Mouse (Mus musculus) liver, embryonic 16.5 days (tissue): ENCODE measurements around the gene Orm3. TPM values are rescaled to one million over a fixed set of nuclear protein-coding genes. Genes with fewer than 3 reads are reported as not detected.

Experiments
- ATAC-seq: fragments of 200-750 bp; cut with Nextera tagmentation; 2 replicates; pipeline ENCODE4 v1.8.0; 2017; ENCODE audit warnings: low read depth, mild to moderate bottlenecking, moderate number of reproducible peaks, moderate library complexity
- H3K27ac ChIP-seq: fragments of 300-500 bp; sonication (generic); 2 replicates; pipeline ENCODE4 v1.5.1; 2014; ENCODE audit warnings: mild to moderate bottlenecking, low read length
- H3K27me3 ChIP-seq: fragments of 300-500 bp; sonication (generic); 2 replicates; pipeline ENCODE4 v1.6.1; 2014; ENCODE audit warnings: low read depth, low read length, mixed read lengths; ENCODE audit not compliant: control insufficient read depth, insufficient read depth
- H3K36me3 ChIP-seq: fragments of 300-500 bp; sonication (generic); 2 replicates; pipeline ENCODE4 v1.6.1; 2014; ENCODE audit warnings: mild to moderate bottlenecking; ENCODE audit not compliant: control insufficient read depth, insufficient read depth
- H3K4me1 ChIP-seq: fragments of 300-500 bp; sonication (generic); 2 replicates; pipeline ENCODE4 v1.6.1; 2014; ENCODE audit warnings: low read depth, low read length, mixed read lengths; ENCODE audit not compliant: control insufficient read depth
- H3K4me2 ChIP-seq: fragments of 300-500 bp; sonication (generic); 2 replicates; pipeline ENCODE4 v1.6.1; 2014; ENCODE audit warnings: low read depth, low read length, mixed read lengths
- H3K4me3 ChIP-seq: fragments of 300-500 bp; sonication (generic); 2 replicates; pipeline ENCODE4 v1.5.1; 2014; ENCODE audit warnings: low read depth, mild to moderate bottlenecking, low read length
- H3K9ac ChIP-seq: fragments of 300-500 bp; sonication (generic); 2 replicates; pipeline ENCODE4 v1.6.1; 2014; ENCODE audit warnings: low read depth, low read length
- H3K9me3 ChIP-seq: fragments of 300-500 bp; sonication (generic); replicated peaks from 2 replicates; pipeline ENCODE4 v1.6.1; 2016; ENCODE audit warnings: low read length; ENCODE audit not compliant: control insufficient read depth
- WGBS: fragments of 180-500 bp; shearing (Covaris S2); extraction: QIAGEN DNeasy Blood & Tissue Kit; methylation state at CpG from one replicate; pipeline ENCODE4 v1.1.7; 2014; ENCODE audit not compliant: insufficient replicate concordance; 5-methylcytosine and 5-hydroxymethylcytosine counted together
- polyA plus RNA-seq: library from polyadenylated mRNA; unstranded; fragments of >200 nt; fragmentation: Nextera tagmentation; extraction: Ambion mirVana; gene quantifications from 2 replicates; pipeline ENCODE4 v1.2.1, GENCODE M21; 2015

Gene Orm3
- polyA plus RNA-seq, 1 experiment from 2014 or later = not detected

DNA sequence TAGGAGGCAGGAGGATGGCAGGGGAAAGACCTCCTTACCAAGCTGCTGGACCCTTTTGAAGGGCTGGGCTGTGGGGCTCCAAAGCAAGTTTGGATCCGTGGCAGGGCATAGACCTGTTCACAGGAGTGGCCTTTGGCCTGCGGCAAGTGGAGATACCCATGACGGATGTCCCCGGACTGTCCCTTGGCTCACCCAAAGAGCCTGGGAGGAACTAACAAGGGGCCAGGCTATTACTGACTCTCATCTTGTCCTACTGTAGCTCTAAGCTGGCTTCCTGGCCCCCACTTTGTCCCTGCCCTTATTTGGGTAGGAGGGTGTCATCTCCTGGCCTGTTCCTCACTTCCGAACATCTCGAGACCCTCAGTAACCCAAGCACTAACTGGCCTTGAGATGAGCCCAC is 46.6 kb downstream of the Orm3 start:
- H3K9ac ChIP-seq = peak overlapping the region; percentile 46
- H3K4me3 ChIP-seq = peak overlapping the region; percentile 50
- H3K9me3 ChIP-seq = no peaks in the 10 kb centered on the region
- ATAC-seq = no peak
- WGBS = 47% methylated on average over 6 of the region's 6 CpGs
- peak overlapping the region; percentile 65 for H3K27ac ChIP-seq
- H3K36me3 ChIP-seq = no peaks in the 10 kb centered on the region
- peak overlapping the region; percentile 2 for H3K4me2 ChIP-seq
- peaks cover 50% of the 10 kb centered on the region for H3K4me1 ChIP-seq
- no peaks in the 10 kb centered on the region for H3K27me3 ChIP-seq

DNA sequence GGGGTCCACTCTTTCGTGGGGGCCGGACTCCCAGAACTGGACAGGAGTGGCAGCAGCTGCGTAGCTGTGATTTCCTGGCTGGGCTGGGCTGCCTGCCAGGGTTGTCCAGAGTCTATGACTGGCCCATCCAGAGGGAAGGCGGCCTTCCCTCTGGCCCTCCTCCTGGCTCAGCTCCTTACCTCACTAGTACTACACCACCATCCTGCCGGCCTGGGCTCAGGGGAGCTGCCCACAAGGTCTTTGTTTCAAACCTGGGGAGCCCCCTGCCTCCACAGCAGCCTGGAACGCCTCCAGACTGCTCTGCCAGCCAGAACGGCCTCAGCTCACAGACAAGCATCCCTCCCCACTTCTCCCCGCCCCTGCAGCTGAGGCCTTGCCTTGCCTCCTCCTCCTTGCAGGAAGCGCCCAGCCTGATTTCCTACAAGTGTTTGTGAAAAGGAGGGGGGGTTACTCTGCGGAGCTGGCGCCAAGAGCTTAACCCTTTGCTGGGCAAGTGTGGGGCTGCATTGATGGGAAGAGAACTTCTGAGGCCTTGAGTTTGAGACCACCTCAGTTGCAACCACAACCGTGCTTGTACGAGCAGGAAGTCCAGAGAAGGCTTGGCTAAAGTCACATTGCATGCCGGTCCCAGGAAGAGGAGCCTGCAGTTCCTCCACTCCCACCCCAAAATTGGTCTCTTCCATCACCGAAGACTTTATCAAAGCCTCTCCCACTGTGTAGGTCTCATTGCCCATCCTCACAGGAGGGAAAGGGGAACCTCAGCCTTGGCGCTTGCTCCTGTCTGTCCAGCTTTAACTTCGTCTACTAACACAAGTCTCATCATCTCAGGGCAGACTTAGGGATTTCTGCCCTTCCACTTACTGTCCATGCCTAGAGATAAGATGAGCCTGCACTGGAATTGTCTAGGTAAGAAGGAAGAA is 47.3 kb downstream of the Orm3 start, which contains the start of gene Akna:
Akna (minus strand) TSS at position 315 of the 920 bp plus-strand sequence.
- Histone ChIP-seq H3K36me3 (no peaks in the 10 kb centered on the region), H3K27ac (peak within 1 kb of the TSS; percentile 65), H3K27me3 (no peaks in the 10 kb centered on the region), H3K4me2 (peak within 1 kb of the TSS; percentile 13), H3K4me3 (peak within 1 kb of the TSS; percentile 50), H3K9me3 (no peaks in the 10 kb centered on the region), H3K9ac (peak within 1 kb of the TSS; percentile 46), H3K4me1 (peaks cover 51% of the 10 kb centered on the region)
- WGBS = 11% methylated on average over 17 of the region's 17 CpGs
- peak; percentile 31 for ATAC-seq

DNA sequence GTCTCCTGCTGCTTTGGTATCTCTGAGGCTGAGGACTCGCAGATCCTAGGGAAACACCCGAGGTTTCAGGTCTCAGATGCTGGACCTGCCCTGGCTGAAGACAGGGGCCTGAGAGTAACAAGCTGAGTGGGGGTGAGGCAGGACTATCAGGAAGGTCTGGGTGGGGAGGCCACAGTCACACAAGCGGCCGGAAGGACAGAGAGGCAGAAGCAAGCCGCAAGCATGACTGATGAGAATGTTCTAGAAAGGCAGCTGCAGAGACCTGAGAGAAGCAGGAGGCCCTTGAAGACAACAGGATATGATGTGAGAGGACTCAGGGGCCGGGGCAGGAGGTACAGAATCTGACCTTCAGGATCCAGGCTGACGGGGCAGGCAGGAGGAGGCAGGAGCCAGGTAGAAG is 48.2 kb downstream of the Orm3 start:
- Histone ChIP-seq H3K9me3 (no peaks in the 10 kb centered on the region), H3K4me1 (peaks cover 54% of the 10 kb centered on the region), H3K27ac (peak overlapping the region; percentile 65)

DNA sequence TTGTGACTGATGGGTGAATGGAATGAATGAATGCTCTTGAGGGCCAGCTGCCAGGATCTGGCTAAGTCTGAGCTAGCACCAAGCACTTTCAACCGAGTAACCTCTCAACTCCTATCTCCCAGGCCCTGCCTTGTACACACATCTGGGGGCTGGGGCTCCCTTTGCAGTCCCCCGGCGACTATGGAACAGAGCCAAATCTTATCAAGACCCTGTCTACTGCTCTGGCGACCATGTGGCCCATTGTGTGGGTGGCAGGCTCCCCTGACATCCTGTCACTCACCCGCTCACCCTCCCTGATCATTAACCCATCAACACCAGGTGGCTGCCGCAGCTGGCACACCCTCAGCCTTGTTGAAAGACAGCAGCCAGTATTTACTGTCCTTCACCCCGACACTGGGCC is 49.1 kb downstream of the Orm3 start:
- Histone ChIP-seq H3K27me3 (peaks cover 6% of the 10 kb centered on the region; the same call in 1 of the 2 replicates), H3K9ac (no peak overlapping the region), H3K4me2 (no peak overlapping the region), H3K9me3 (no peaks in the 10 kb centered on the region), H3K27ac (no peak overlapping the region; the same call in 1 of the 2 replicates), H3K4me1 (peaks cover 57% of the 10 kb centered on the region), H3K4me3 (no peak overlapping the region), H3K36me3 (no peaks in the 10 kb centered on the region)
- 9% methylated on average over 7 of the region's 7 CpGs for WGBS
- ATAC-seq = peak; percentile 14; the same call in 1 of the 2 replicates

More for the DNA sequence above, 48.2 kb downstream of the Orm3 start:
- H3K9ac ChIP-seq = peak overlapping the region; percentile 30; the same call in 1 of the 2 replicates
- H3K36me3 ChIP-seq = no peaks in the 10 kb centered on the region
- no peak overlapping the region for H3K4me3 ChIP-seq
- H3K4me2 ChIP-seq = 0 out of 2 replicates have a peak overlapping the region, but pooled peaks have one; percentile 13
- H3K27me3 ChIP-seq = peaks cover 2% of the 10 kb centered on the region; the same call in 1 of the 2 replicates
- 34% methylated on average over 7 of the region's 7 CpGs for whole genome bisulfite sequencing
- no peak for ATAC-seq

DNA sequence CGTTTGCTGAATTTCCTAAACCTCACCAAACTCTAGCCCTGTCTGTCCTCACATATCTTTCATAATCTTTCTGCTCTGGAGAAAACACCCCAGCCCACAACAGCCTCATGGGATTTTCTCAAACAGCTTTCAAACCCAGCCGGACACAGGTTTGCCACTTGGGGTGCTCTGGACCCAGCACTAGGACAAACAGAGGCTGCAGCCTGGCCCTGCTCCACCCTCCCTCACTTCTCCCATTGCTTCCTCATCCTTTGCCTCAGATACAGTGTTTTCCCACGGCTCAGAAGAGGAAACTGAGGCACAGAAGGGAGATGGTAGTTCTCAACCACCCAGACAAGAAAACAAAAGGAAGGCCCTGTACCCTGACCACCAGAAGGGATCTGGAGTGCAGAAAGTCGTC is 49.7 kb downstream of the Orm3 start:
- Histone ChIP-seq H3K4me1 (peaks cover 64% of the 10 kb centered on the region), H3K27me3 (peaks cover 6% of the 10 kb centered on the region; the same call in 1 of the 2 replicates), H3K9ac (no peak overlapping the region), H3K36me3 (no peaks in the 10 kb centered on the region), H3K27ac (no peak overlapping the region), H3K4me3 (no peak overlapping the region), H3K4me2 (no peak overlapping the region), H3K9me3 (no peaks in the 10 kb centered on the region)
- 41% methylated on average over 4 of the region's 4 CpGs for WGBS
- ATAC-seq = no peak

DNA sequence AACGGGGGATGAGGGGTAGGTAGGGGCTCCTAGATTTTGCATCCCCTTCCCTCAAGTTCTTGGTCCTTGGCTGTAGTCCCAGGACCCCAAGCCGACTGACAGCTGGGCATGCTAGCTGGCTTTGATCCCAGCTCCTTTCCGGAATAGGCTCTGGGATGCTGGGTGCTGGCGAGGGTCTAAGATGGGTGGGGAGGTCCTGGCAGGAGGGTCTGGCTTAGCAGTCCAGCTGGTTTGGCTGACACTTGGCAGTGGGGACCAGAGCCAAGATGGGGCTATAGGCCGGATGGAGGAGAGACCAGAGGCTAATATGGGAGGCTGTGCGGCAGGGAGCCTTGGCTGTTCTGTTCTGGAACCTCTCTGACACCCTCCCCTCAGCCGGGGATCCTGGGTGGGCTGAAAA is 52.3 kb downstream of the Orm3 start:
- Histone ChIP-seq H3K27ac (no peak overlapping the region), H3K4me2 (no peak overlapping the region), H3K27me3 (peaks cover 6% of the 10 kb centered on the region; the same call in 1 of the 2 replicates), H3K4me3 (no peak overlapping the region), H3K9ac (no peak overlapping the region), H3K36me3 (no peaks in the 10 kb centered on the region), H3K4me1 (peaks cover 45% of the 10 kb centered on the region), H3K9me3 (no peaks in the 10 kb centered on the region)
- 57% methylated on average over 7 of the region's 7 CpGs for whole genome bisulfite sequencing
- ATAC-seq = no peak

DNA sequence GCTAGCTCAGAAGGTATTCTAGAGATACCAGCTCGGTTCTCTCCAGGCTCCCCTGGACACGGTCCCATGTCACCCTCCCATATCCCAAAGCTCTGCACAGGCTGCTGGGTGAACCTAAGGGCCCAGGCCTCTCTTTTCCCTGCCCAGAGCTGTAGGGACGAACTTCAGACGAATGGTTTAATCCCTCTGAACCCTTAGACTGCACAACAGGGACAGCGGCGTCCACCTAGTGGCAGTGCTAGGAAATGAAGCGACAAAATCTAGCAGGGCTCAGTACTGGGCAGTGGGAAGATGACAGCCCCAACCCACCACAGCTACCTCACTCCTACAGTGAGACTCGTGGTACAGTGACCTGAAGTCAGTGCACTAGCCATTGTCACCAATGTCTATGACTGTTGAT is 52.7 kb downstream of the Orm3 start:
- 9% methylated on average over 8 of the region's 8 CpGs for WGBS
- Histone ChIP-seq H3K27ac (no peak overlapping the region), H3K9ac (no peak overlapping the region), H3K9me3 (no peaks in the 10 kb centered on the region), H3K4me3 (no peak overlapping the region), H3K36me3 (no peaks in the 10 kb centered on the region), H3K27me3 (peaks cover 6% of the 10 kb centered on the region; the same call in 1 of the 2 replicates), H3K4me1 (peaks cover 41% of the 10 kb centered on the region), H3K4me2 (peak overlapping the region; percentile 83; the same call in 1 of the 2 replicates)
- peak; percentile 22; the same call in 1 of the 2 replicates for ATAC-seq
